Mouse (Mus musculus) bone marrow macrophage, adult 2 months (primary cell): Measurements from ENCODE around the gene Dupd1.

Experiments used
- CTCF ChIP-seq: IDR thresholded peaks from 2 replicates; pipeline ENCODE4 v1.5.1; 2012; ENCODE audit warnings: low read depth, mild to moderate bottlenecking, low read length, moderate library complexity
- POLR2A ChIP-seq: IDR thresholded peaks from 2 replicates; pipeline ENCODE4 v1.6.1; 2012; ENCODE audit warnings: mild to moderate bottlenecking, low read depth, low read length, borderline replicate concordance

GRCm38 (mm10) chr14:21636548-21636947 is 77.8 kb downstream of the Dupd1 start:
- TF ChIP-seq CTCF (no peak), POLR2A (no peak)
